2 mouse cellular contexts compared by ENCODE assay signal in the genomic region with DNA sequence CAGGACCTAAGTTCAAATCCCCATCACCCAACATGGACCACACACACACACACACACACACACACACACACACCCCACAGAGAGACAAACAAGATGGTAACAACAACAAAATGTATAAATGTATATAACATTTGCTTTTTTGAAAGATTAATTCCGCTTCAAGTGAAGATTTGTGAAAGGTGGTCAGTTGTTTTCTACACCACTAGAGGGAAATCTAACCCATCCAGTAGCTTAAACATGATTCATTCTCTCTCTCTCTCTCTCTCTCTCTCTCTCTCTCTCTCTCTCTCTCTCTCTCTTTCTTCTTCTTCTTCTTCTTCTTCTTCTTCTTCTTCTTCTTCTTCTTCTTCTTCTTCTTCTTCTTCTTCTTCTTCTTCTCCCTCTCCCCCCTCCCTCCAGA. TPM values are rescaled to one million over a fixed set of nuclear protein-coding genes. Genes with fewer than 3 reads are reported as not detected.
"Had no signal": no experiment of that assay in that cellular context is flagged by ENCODE, and none has a peak within 500 bp of the region (broad histone marks: within the 10 kb centered on the region; RNA-seq: fewer than 3 reads in every experiment).

No protein-coding gene starts in this region.

RNA-seq across cellular contexts. Expression of gene Tmem252, which starts 29.4 kb away (rescaled TPM):
- total RNA-seq: megakaryocyte-erythroid progenitor cell, adult 5-6 weeks had no signal
- polyA plus RNA-seq: liver, adult 2 months had no signal
